Mouse (Mus musculus) CH12.LX (cell line): ENCODE data around the gene Pabpn1l. TPM values are rescaled to one million over a fixed set of nuclear protein-coding genes. Genes with fewer than 3 reads are reported as not detected.

ENCODE experiments used
- DNase-seq: peaks from one replicate; pipeline ENCODE4 v3.0.0-alpha.2; 2013; ENCODE audit errors: extremely low read depth
- H3K27ac ChIP-seq: 2 replicates; pipeline ENCODE4 v1.5.1; 2012; ENCODE audit warnings: low read depth, mild to moderate bottlenecking, control low read depth, moderate library complexity; ENCODE audit not compliant: insufficient read depth
- H3K27me3 ChIP-seq: replicated peaks from 2 replicates; pipeline ENCODE3; 2012; ENCODE audit warnings: inconsistent platforms
- H3K36me3 ChIP-seq, 2 experiments: replicated peaks in 1 of 2; 2 replicates each; pipeline versions ENCODE3 to v1.6.1; 2012; ENCODE audit warnings: inconsistent platforms in 1 of 2, low read length in 1 of 2, mild to moderate bottlenecking in 1 of 2, mixed read lengths in 1 of 2, moderate library complexity in 1 of 2; ENCODE audit not compliant: control insufficient read depth in 1 of 2, insufficient read depth in 1 of 2
- H3K4me1 ChIP-seq, 2 experiments: 2 replicates each; pipeline ENCODE4 v1.6.1; 2012; ENCODE audit warnings: inconsistent platforms in 1 of 2, moderate library complexity in 1 of 2; ENCODE audit not compliant: insufficient read depth in 2 of 2, control insufficient read depth in 1 of 2
- H3K4me2 ChIP-seq: 2 replicates; pipeline ENCODE4 v1.6.1; 2012; ENCODE audit warnings: low read depth, mild to moderate bottlenecking, control low read depth; ENCODE audit not compliant: poor library complexity, insufficient read depth, severe bottlenecking
- H3K4me3 ChIP-seq, 3 experiments: fragments of 150-350 bp in 1 of 3; sonication (generic) in 1 of 3; replicated peaks in 1 of 3; 2 replicates each; pipeline versions ENCODE3 to v1.5.1; 2011 to 2012; ENCODE audit warnings: low read depth in 2 of 3, low read length in 2 of 3, mild to moderate bottlenecking in 2 of 3, moderate library complexity in 2 of 3, control low read depth in 1 of 3, improper control_type of control experiment in 1 of 3, inconsistent platforms in 1 of 3, mixed read lengths in 1 of 3; ENCODE audit not compliant: poor library complexity in 1 of 3
- H3K79me2 ChIP-seq: replicated peaks from 2 replicates; pipeline ENCODE4 v1.6.1; 2012; ENCODE audit warnings: mild to moderate bottlenecking, moderate library complexity; ENCODE audit not compliant: control insufficient read depth, poor library complexity, insufficient read depth, severe bottlenecking; ENCODE audit errors: extremely low read depth
- H3K9ac ChIP-seq: 2 replicates; pipeline ENCODE4 v1.6.1; 2012; ENCODE audit warnings: low read depth, mild to moderate bottlenecking, control low read depth, moderate library complexity; ENCODE audit not compliant: insufficient read depth
- H3K9me3 ChIP-seq: replicated peaks from 2 replicates; pipeline ENCODE3; 2012; ENCODE audit warnings: low read length, inconsistent platforms, mixed read lengths
- CHD1 ChIP-seq: IDR thresholded peaks from 2 replicates; pipeline ENCODE4 v1.6.1; 2012; ENCODE audit warnings: low read depth, low read length, improper control_type of control experiment, inconsistent platforms
- CTCF ChIP-seq, 2 experiments: IDR thresholded peaks in 1 of 2; conservative IDR thresholded peaks in 1 of 2; 2 replicates each; pipeline ENCODE4 v1.5.1; 2011 to 2012; ENCODE audit warnings: low read depth in 2 of 2, low read length in 2 of 2, improper control_type of control experiment in 1 of 2, inconsistent platforms in 1 of 2, mild to moderate bottlenecking in 1 of 2, moderate library complexity in 1 of 2
- ELF1 ChIP-seq: IDR thresholded peaks from 2 replicates; pipeline ENCODE4 v1.6.1; 2014; ENCODE audit warnings: low read depth, mild to moderate bottlenecking, inconsistent platforms, low read length, improper control_type of control experiment
- EP300 ChIP-seq: IDR thresholded peaks from 2 replicates; pipeline ENCODE4 v1.6.1; 2011; ENCODE audit warnings: low read length, improper control_type of control experiment
- GABPA ChIP-seq: IDR thresholded peaks from 2 replicates; pipeline ENCODE4 v1.6.1; 2012; ENCODE audit warnings: low read depth, low read length, improper control_type of control experiment, inconsistent platforms; ENCODE audit not compliant: insufficient replicate concordance
- HCFC1 ChIP-seq: IDR thresholded peaks from 2 replicates; pipeline ENCODE4 v1.6.1; 2012; ENCODE audit warnings: low read depth, mild to moderate bottlenecking, inconsistent platforms, low read length, improper control_type of control experiment
- JUN ChIP-seq: IDR thresholded peaks from 2 replicates; pipeline ENCODE4 v1.6.1; 2011; ENCODE audit warnings: low read depth, mild to moderate bottlenecking, low read length, improper control_type of control experiment, moderate library complexity; ENCODE audit not compliant: insufficient read depth
- JUND ChIP-seq: conservative IDR thresholded peaks from 2 replicates; pipeline ENCODE4 v1.6.1; 2011; ENCODE audit warnings: low read depth, low read length, improper control_type of control experiment
- KAT2A ChIP-seq: IDR thresholded peaks from 2 replicates; pipeline ENCODE4 v1.6.1; 2012; ENCODE audit warnings: low read length, improper control_type of control experiment, inconsistent platforms; ENCODE audit not compliant: insufficient replicate concordance
- MAFK ChIP-seq: IDR thresholded peaks from 2 replicates; pipeline ENCODE4 v1.6.1; 2011; ENCODE audit warnings: low read length, improper control_type of control experiment; ENCODE audit not compliant: insufficient replicate concordance
- MAZ ChIP-seq: IDR thresholded peaks from 2 replicates; pipeline ENCODE4 v1.6.1; 2012; ENCODE audit warnings: low read depth, mild to moderate bottlenecking, inconsistent platforms, low read length, improper control_type of control experiment, moderate library complexity
- MEF2A ChIP-seq: IDR thresholded peaks from 2 replicates; pipeline ENCODE4 v1.6.1; 2014; ENCODE audit warnings: low read depth, mild to moderate bottlenecking, inconsistent platforms, low read length, improper control_type of control experiment, borderline replicate concordance
- PAX5 ChIP-seq: IDR thresholded peaks from 2 replicates; pipeline ENCODE4 v1.6.1; 2012; ENCODE audit warnings: low read length, inconsistent platforms, mixed read lengths
- POLR2A ChIP-seq: IDR thresholded peaks from 2 replicates; pipeline ENCODE4 v1.6.1; 2011; ENCODE audit warnings: low read depth, mild to moderate bottlenecking, improper control_type of control experiment, low read length
- POLR2AphosphoS2 ChIP-seq: IDR thresholded peaks from 2 replicates; pipeline ENCODE4 v1.6.1; 2011; ENCODE audit warnings: low read depth, low read length, improper control_type of control experiment
- TCF12 ChIP-seq: IDR thresholded peaks from 2 replicates; pipeline ENCODE4 v1.6.1; 2014; ENCODE audit warnings: low read depth, mild to moderate bottlenecking, inconsistent platforms, low read length, improper control_type of control experiment
- UBTF ChIP-seq: IDR thresholded peaks from 2 replicates; pipeline ENCODE4 v1.6.1; 2012; ENCODE audit warnings: low read depth, mild to moderate bottlenecking, inconsistent platforms, low read length, improper control_type of control experiment, moderate library complexity
- USF2 ChIP-seq: conservative IDR thresholded peaks from 2 replicates; pipeline ENCODE4 v1.6.1; 2011; ENCODE audit warnings: low read depth, low read length, improper control_type of control experiment
- ZNF384 ChIP-seq: IDR thresholded peaks from 2 replicates; pipeline ENCODE4 v1.6.1; 2012; ENCODE audit warnings: low read depth, low read length, improper control_type of control experiment, inconsistent platforms
- dilution Hi-C: fragments of 300-500 bp; cut with MboI; formaldehyde crosslinking; loops from 2 replicates; pipeline ENCODE4 v1.14.3; 2020; ENCODE audit warnings: low sequenced_read_pairs; ENCODE audit not compliant: extremely low pct_unique_long_range_greater_than_20kb, extremely low pct_ligation_motif_present
- in situ Hi-C: fragments of 300-500 bp; cut with MboI; formaldehyde crosslinking; loops from 3 replicates; pipeline ENCODE4 v1.14.3; 2019; ENCODE audit warnings: low sequenced_read_pairs, low pct_ligation_motif_present, low pct_unique_long_range_greater_than_20kb, mixed read lengths
- polyA plus RNA-seq: library from polyadenylated mRNA; unstranded; fragments of >175 nt; gene quantifications from 2 replicates; pipeline ENCODE4 v1.2.1, GENCODE M21; 2012; ENCODE audit warnings: low read depth; ENCODE audit not compliant: insufficient read length
- total RNA-seq, 2 experiments: library from RNA; depleted of rRNA; stranded (reverse); fragments of 300-350 nt in 1 of 2; fragments of >200 nt in 1 of 2; gene quantifications; 2 replicates each; pipeline ENCODE4 v1.2.3; 2012 to 2014

The Pabpn1l gene
- total and polyA plus RNA-seq, 3 experiments = not detected

GRCm38 (mm10) chr8:122604640-122605039, 17.9 kb downstream of the Pabpn1l start:
- no peaks in the 10 kb centered on the region for H3K79me2 ChIP-seq
- H3K27me3 ChIP-seq = no peaks in the 10 kb centered on the region
- no peak for DNase-seq
- peaks cover 19 to 47% of the 10 kb centered on the region in 2 experiments for H3K36me3 ChIP-seq
- in situ Hi-C loops (no loop called here), dilution Hi-C loops (no loop called here)
- H3K9me3 ChIP-seq = no peaks in the 10 kb centered on the region
- no peak overlapping the region for H3K4me3 ChIP-seq
- H3K4me1 ChIP-seq = peaks cover 7 to 69% of the 10 kb centered on the region in 2 experiments
- no peak for TF ChIP-seq CTCF (conservative IDR thresholded peaks at IDR 0.05 in 1 of 2, IDR thresholded peaks at IDR 0.05 in 1 of 2; ENCODE audit: low read depth in 2 of 2, low read length in 2 of 2)
- no peak for TF ChIP-seq TCF12
- no peak for TF ChIP-seq KAT2A
- no peak for TF ChIP-seq POLR2A
- TF ChIP-seq MEF2A = no peak
- TF ChIP-seq EP300 = no peak
- TF ChIP-seq UBTF = no peak
- TF ChIP-seq MAZ = no peak
- no peak for TF ChIP-seq MAFK
- TF ChIP-seq CHD1 = no peak
- TF ChIP-seq GABPA = no peak
- TF ChIP-seq HCFC1 = no peak
- no peak for TF ChIP-seq PAX5
- no peak for TF ChIP-seq ELF1
- no peak for TF ChIP-seq USF2
- no peak for TF ChIP-seq JUN
- TF ChIP-seq JUND = no peak
- no peak for TF ChIP-seq POLR2AphosphoS2
- TF ChIP-seq ZNF384 = no peak
- H3K27ac ChIP-seq = peak overlapping the region; percentile 30; the same call in 1 of the 2 replicates
- H3K9ac ChIP-seq = no peak overlapping the region
- peak overlapping the region; percentile 74; the same call in 1 of the 2 replicates for H3K4me2 ChIP-seq

GRCm38 (mm10) chr8:122600666-122601065, 21.9 kb downstream of the Pabpn1l start:
- no peak for TF ChIP-seq UBTF
- TF ChIP-seq POLR2A = no peak
- 0 out of 2 replicates have a peak, but pooled peaks have one; percentile 26 for TF ChIP-seq PAX5
- no peak for DNase-seq
- Histone ChIP-seq H3K4me3 (no peak overlapping the region), H3K27ac (no peak overlapping the region), H3K9ac (no peak overlapping the region), H3K4me2 (no peak overlapping the region), H3K4me1 (peaks cover 4 to 35% of the 10 kb centered on the region in 2 experiments), H3K79me2 (no peaks in the 10 kb centered on the region), H3K9me3 (no peaks in the 10 kb centered on the region), H3K27me3 (no peaks in the 10 kb centered on the region), H3K36me3 (peaks cover 47 to 82% of the 10 kb centered on the region in 2 experiments)
- dilution Hi-C loops = no loop called here
- in situ Hi-C loops = no loop called here
